Mouse (Mus musculus): ENCODE data around the gene Map4k2. TPM values are rescaled to one million over a fixed set of nuclear protein-coding genes. Genes with fewer than 3 reads are reported as not detected.
A peak's percentile ranks its signal among the peaks of the same experiment; 100 is the strongest.
"Not testable (repeated sequence)": the region's sequence is repeated elsewhere in the genome, so short reads cannot be mapped to it uniquely, and the experiment has no call there.

Map4k2 gene
- total RNA-seq, 2 experiments from 2014 or later: 72.1 to 80.9 TPM

GRCm38 (mm10) chr19:6311783-6312182 is 29.2 kb upstream of the Map4k2 start:
- intact Hi-C loops (cut with DNase I); DNase-seq (ENCODE audit: extremely low spot score in 1 of 2, low spot score in 2 of 2): not testable (repeated sequence)

GRCm38 (mm10) chr19:6313796-6314195 is 27.1 kb upstream of the Map4k2 start:
- intact Hi-C loops (cut with DNase I): no loop called here
- DNase-seq (ENCODE audit: extremely low spot score in 1 of 2, low spot score in 2 of 2): no peak

DNA sequence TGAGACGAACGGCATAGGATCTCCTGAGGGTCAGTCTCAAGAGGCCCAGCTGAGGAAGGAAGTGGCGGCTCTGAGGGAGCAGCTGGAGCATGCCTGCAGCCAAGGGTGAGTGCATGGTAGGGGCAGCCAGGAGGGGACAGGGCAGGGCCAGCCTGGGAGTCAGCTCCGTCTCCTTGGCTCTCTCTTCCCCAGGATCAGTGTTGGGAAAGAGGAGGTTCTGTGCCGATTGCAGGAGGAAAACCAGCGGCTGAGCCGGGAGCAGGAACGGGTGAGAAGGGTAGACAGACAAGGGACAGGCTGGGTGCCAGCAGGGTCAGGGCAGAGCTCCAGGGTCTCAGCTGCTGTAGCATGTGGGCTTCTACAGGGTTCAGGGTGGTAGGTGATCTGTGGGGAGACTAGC is 26.4 kb upstream of the Map4k2 start:
- no peak for DNase-seq (ENCODE audit: extremely low spot score in 1 of 2, low spot score in 2 of 2)

DNA sequence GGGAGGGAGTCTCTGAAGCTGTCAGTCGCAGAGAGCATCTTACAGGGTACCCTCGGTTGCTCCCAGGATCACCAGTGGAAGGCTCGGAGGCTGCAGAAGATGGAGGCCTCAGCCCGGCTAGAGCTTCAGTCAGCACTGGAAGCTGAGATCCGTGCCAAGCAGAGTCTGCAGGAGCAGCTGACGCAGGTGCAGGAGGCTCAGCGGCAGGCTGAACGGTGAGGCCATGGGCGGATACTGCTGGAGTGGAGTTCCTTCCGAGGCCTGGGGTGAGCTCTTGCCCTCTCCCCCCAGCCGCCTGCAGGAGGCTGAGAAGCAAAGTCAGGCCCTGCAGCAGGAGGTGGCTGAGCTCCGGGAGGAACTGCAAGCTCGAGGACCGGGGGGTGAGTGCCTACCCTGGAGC is 25.4 kb upstream of the Map4k2 start:
- intact Hi-C loops (cut with DNase I): no loop called here
- DNase-seq (ENCODE audit: extremely low spot score in 1 of 2, low spot score in 2 of 2): no peak

More for the DNA sequence above, 26.4 kb upstream of the Map4k2 start:
- intact Hi-C loops (cut with DNase I): no loop called here

DNA sequence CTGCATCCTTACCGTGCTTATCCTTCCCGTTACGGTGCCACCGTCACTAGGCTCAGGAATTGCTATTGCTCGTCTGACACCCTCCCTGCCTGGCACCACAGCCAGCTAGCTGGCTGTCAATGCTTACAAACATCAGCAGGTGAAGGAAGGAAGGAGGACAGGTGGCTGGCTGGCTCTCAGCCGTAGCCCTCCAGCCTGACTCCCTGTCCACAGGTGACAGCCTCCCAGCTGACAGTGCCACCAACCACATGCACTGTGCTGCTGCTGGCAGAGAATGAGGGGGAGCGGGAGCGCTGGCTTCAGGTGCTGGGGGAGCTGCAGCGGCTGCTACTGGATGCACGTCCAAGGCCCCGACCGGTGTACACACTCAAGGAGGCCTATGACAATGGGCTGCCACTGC is 22.8 kb upstream of the Map4k2 start:
- intact Hi-C loops (cut with DNase I): no loop called here
- DNase-seq (ENCODE audit: extremely low spot score in 1 of 2, low spot score in 2 of 2): no peak

GRCm38 (mm10) chr19:6321358-6321757 is 19.6 kb upstream of the Map4k2 start:
- no peak for DNase-seq (ENCODE audit: extremely low spot score in 1 of 2, low spot score in 2 of 2)
- intact Hi-C loops (cut with DNase I): no loop called here

DNA sequence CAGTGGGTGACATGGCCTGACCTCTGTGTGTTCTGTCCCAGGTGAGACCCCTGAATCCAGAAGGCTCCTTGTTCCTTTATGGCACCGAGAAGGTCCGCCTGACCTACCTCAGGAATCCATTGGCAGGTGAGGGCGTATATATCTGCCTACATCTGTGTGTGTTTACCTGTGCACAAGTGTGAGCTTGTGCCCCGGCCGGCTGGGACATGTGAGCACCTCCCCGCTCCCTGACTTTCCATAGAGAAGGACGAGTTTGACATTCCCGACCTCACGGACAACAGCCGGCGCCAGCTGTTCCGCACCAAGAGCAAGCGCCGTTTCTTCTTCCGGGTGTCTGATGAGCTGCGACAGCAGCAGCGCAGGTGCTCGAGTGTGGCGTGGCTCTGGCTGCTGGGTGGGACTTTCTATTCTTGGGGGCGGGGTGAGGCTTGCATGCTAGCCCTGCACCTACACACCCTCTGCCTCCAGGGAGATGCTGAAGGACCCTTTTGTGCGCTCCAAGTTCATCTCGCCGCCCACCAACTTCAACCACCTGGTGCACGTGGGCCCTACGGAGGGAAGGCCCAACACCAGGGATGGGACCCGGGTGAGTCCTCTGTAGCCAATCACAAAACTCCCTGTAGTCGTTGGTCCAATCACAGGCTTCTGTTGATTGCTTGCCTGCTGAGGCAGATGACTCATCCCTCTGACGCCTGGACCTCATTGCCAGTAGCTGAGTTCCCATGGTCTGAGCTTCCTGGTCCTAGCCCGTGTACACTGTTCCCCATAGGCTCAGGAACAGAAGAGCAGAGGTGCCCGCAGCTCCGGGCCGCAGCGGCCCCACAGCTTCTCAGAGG is 18.9 kb upstream of the Map4k2 start:
- no peak for DNase-seq (ENCODE audit: extremely low spot score in 1 of 2, low spot score in 2 of 2)

GRCm38 (mm10) chr19:6324751-6325150 is 16.2 kb upstream of the Map4k2 start:
- intact Hi-C loops (cut with DNase I): no loop called here
- DNase-seq (ENCODE audit: extremely low spot score in 1 of 2, low spot score in 2 of 2): no peak

More for the DNA sequence above, 18.9 kb upstream of the Map4k2 start:
- intact Hi-C loops (cut with DNase I): no loop called here

GRCm38 (mm10) chr19:6331178-6331577 is 9.8 kb upstream of the Map4k2 start:
- intact Hi-C loops (cut with DNase I): loop anchor here (5.0 kb wide), 1 partner anchor 64 kb away; no protein-coding TSS in a partner anchor
- no peak for DNase-seq (ENCODE audit: extremely low spot score in 1 of 2, low spot score in 2 of 2)

DNA sequence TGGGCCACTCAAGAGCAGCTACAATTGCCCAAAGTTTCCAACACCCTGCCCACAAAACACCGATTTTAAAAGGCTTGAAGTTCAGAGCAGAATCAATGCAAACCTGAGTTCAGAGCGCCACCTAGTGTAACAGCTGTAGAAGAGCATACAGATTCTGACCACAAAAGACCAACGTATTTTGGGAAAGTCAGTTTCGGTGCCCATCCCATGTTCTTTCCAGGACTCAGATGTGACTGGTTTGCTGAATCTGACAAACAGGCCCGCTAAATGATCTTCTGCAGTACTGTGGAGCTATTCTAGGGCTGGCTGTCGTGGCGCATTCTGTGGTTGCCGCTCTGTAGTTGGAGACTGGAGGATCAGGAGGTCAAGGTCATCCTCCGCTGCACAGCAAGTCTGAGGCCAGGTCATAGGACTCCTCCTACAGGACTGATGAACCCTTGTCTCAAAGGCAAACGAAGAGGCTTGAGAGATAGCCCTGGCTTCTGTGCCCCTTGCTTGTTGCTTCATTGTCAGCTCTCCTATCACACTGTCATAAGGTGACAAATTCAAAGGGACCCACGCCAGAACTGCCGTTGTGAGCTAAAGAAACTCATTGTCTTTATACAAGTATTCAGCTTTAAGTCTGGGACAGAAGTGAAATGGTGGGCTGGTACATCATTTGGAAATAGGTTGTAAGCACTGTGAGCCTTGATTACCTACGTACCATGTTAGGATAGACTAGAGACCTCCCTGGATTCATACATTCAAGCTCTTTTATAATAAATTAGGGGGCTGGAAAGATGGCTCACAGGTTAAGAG is 9.0 kb upstream of the Map4k2 start:
- peak; percentile 48 to 69 for DNase-seq (ENCODE audit: extremely low spot score in 1 of 2, low spot score in 2 of 2)
- intact Hi-C loops (cut with DNase I): loop anchor here (5.0 kb wide), 1 partner anchor 65 kb away; no protein-coding TSS in a partner anchor

- no peak for DNase-seq (ENCODE audit: extremely low spot score in 1 of 2, low spot score in 2 of 2)
- intact Hi-C loops (cut with DNase I): loop anchor here (5.0 kb wide), 1 partner anchor 67 kb away; no protein-coding TSS in a partner anchor
These were observed 7.0 kb upstream of the Map4k2 start for GRCm38 (mm10) chr19:6333761-6334595.

DNA sequence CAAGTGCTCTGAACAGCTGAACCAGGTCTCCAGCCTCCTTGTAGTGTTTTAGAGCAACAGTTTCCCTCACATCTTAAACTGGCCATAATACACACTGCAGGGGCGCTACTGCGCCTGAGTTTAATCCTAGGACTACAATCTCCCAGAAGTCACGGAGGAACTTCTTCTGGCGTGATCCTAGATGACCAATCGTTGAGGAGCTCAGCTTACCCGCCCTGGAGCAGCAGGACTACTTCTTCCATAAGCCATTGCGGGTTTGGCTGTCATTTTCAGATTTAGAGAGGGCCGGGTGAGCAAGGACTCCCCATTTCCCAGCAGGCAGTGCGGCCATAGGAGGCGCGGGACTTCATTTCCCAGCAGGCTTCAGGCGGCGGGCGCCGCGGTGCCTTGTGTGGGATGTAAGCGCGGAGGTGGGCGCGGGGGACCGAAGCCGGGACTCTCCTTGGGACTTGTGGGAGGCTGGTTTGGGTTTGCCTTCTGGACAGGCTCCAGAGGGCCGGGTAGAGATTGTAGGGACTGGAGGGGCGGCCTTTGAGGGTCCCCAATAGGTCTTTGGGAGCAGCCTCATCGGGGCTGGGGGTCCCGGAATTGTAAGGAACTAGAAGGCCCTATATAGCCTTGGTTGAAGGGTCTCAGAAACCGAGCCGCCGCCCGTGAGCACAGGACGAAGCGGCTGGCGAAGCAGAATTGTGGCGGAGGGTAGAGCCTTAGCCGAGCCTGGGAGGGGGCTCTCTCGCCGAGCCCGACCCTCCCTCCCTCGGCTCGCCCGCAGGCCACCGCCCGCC is 6.1 kb upstream of the Map4k2 start, which contains the start of gene Men1:
Gene Men1 (plus strand): TSS at position 307 of the 785 bp plus-strand sequence.
- intact Hi-C loops (cut with DNase I): loop anchor here (5.0 kb wide), 1 partner anchor 68 kb away; no protein-coding TSS in a partner anchor

DNA sequence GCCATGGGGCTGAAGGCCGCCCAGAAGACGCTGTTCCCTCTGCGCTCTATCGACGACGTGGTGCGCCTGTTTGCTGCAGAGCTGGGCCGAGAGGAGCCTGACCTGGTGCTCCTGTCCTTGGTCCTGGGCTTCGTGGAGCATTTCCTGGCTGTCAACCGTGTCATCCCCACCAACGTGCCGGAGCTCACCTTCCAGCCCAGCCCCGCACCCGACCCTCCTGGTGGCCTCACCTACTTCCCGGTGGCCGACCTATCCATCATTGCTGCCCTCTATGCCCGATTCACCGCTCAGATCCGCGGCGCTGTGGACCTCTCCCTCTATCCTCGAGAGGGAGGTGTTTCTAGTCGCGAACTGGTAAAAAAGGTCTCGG is 5.5 kb upstream of the Map4k2 start:
- intact Hi-C loops (cut with DNase I): no loop called here
- DNase-seq (ENCODE audit: extremely low spot score in 1 of 2, low spot score in 2 of 2): peak in 1 of 2 experiments; percentile 60

More for the DNA sequence above, 6.1 kb upstream of the Map4k2 start, which contains the start of gene Men1:
- peak; percentile 95 to 97 for DNase-seq (ENCODE audit: extremely low spot score in 1 of 2, low spot score in 2 of 2)

GRCm38 (mm10) chr19:6336920-6337319 is 4.0 kb upstream of the Map4k2 start:
- intact Hi-C loops (cut with DNase I): no loop called here
- DNase-seq (ENCODE audit: extremely low spot score in 1 of 2, low spot score in 2 of 2): peak in 1 of 2 experiments; percentile 27

DNA sequence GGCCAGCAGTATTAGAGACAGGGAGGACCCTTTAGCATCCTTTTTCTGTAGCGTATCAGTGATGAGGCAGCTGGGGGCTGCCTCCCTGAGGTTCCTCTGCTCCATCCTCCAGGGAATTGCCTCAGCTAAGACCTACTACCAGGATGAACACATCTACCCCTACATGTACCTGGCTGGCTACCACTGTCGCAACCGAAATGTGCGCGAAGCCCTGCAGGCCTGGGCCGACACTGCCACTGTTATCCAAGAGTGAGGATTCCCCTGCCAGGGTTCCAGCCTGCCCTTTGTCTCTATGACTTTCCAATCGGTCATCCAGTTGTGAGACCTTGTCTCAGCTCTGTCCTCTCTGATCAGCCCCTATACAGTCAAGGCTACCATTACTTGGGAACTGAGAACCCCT is 2.8 kb upstream of the Map4k2 start:
- DNase-seq (ENCODE audit: extremely low spot score in 1 of 2, low spot score in 2 of 2): peak in 1 of 2 experiments; percentile 20
- intact Hi-C loops (cut with DNase I): no loop called here

DNA sequence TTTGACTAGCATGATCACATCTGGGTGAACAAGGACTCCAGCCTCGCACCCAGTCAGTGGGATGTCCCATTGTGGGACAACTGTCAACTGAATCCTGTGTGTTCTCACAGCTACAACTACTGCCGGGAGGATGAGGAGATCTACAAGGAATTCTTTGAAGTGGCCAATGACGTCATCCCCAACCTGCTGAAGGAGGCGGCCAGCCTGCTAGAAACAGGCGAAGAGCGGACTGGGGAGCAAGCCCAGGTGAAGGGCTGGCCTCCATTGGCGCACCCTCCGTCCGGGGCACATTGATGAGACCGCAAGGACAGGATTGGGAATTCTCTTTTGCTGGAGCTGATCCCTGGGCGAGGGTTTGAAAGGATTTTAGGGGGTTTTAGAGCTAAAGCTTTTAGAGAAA is 2.2 kb upstream of the Map4k2 start:
- peak in 1 of 2 experiments; percentile 28 for DNase-seq (ENCODE audit: extremely low spot score in 1 of 2, low spot score in 2 of 2)
- intact Hi-C loops (cut with DNase I): no loop called here

DNA sequence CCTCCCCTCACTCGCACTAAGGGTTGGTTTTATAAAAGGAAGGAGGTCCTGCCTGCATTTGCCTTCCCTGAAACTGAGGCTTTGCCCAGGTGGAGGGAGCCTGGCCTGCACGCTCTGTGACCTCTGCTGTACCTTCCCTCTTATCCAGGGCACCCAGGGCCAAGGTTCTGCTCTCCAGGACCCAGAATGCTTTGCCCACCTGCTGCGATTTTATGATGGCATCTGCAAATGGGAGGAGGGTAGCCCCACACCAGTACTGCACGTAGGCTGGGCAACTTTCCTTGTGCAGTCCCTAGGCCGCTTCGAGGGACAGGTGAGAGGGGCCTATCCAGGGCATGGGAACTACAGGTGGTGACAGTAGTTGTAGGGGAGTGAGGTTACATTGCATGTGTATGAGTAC is 1.7 kb upstream of the Map4k2 start:
- intact Hi-C loops (cut with DNase I): no loop called here
- DNase-seq (ENCODE audit: extremely low spot score in 1 of 2, low spot score in 2 of 2): peak in 1 of 2 experiments; percentile 17
